Mouse (Mus musculus) embryonic fibroblast, embryonic 13.5 days (primary cell): ENCODE measurements around the gene Myh10. TPM values are rescaled to one million over a fixed set of nuclear protein-coding genes. Genes with fewer than 3 reads are reported as not detected.

ENCODE experiments used
- H3K27ac ChIP-seq: 2 replicates; pipeline ENCODE4 v1.5.1; 2012; ENCODE audit warnings: low read length, control low read depth, inconsistent platforms; ENCODE audit not compliant: insufficient read depth
- H3K4me1 ChIP-seq: 2 replicates; pipeline ENCODE4 v1.6.1; 2011; ENCODE audit warnings: low read length; ENCODE audit not compliant: control insufficient read depth, insufficient read depth
- H3K4me3 ChIP-seq: 2 replicates; pipeline ENCODE4 v1.5.1; 2011; ENCODE audit warnings: mild to moderate bottlenecking, control low read depth, low read length; ENCODE audit not compliant: insufficient read depth
- CTCF ChIP-seq: IDR thresholded peaks from 2 replicates; pipeline ENCODE4 v1.5.1; 2011; ENCODE audit warnings: mild to moderate bottlenecking, control low read depth, low read length, moderate library complexity, borderline replicate concordance; ENCODE audit not compliant: insufficient read depth
- POLR2A ChIP-seq: IDR thresholded peaks from 2 replicates; pipeline ENCODE4 v1.6.1; 2011; ENCODE audit warnings: low read depth, mild to moderate bottlenecking, control low read depth, low read length, moderate library complexity
- polyA plus RNA-seq: library from polyadenylated mRNA; stranded (reverse); fragments of >200 nt; gene quantifications from 2 replicates; pipeline ENCODE4 v1.2.4, GENCODE M21; 2011; ENCODE audit warnings: low read depth; ENCODE audit not compliant: missing spikeins, insufficient read length

Gene Myh10
- polyA plus RNA-seq, 1 experiment: 459 TPM

GRCm38 (mm10) chr11:68785813-68786212 is 94.5 kb downstream of the Myh10 start:
- TF ChIP-seq POLR2A: no peak
- no peak for TF ChIP-seq CTCF
- no peak overlapping the region for H3K4me3 ChIP-seq
- no peak overlapping the region for H3K27ac ChIP-seq
- no peaks in the 10 kb centered on the region for H3K4me1 ChIP-seq

GRCm38 (mm10) chr11:68787222-68787621 is 95.9 kb downstream of the Myh10 start:
- no peak overlapping the region for H3K4me3 ChIP-seq
- no peaks in the 10 kb centered on the region for H3K4me1 ChIP-seq
- TF ChIP-seq CTCF: no peak
- no peak for TF ChIP-seq POLR2A
- H3K27ac ChIP-seq: no peak overlapping the region

GRCm38 (mm10) chr11:68790720-68791119 is 99.4 kb downstream of the Myh10 start:
- no peak overlapping the region for H3K4me3 ChIP-seq
- H3K4me1 ChIP-seq: no peaks in the 10 kb centered on the region
- TF ChIP-seq POLR2A: no peak
- TF ChIP-seq CTCF: no peak
- no peak overlapping the region for H3K27ac ChIP-seq

GRCm38 (mm10) chr11:68791794-68792193 is 100.4 kb downstream of the Myh10 start:
- H3K4me1 ChIP-seq: no peaks in the 10 kb centered on the region
- TF ChIP-seq CTCF (no peak), POLR2A (no peak)
- no peak overlapping the region for H3K4me3 ChIP-seq
- H3K27ac ChIP-seq: no peak overlapping the region

GRCm38 (mm10) chr11:68798258-68798657 is 106.9 kb downstream of the Myh10 start:
- TF ChIP-seq CTCF: no peak
- TF ChIP-seq POLR2A: no peak
- Histone ChIP-seq H3K4me3 (no peak overlapping the region), H3K4me1 (no peaks in the 10 kb centered on the region), H3K27ac (no peak overlapping the region)

GRCm38 (mm10) chr11:68805148-68805547 is 113.8 kb downstream of the Myh10 start:
- no peak for TF ChIP-seq POLR2A
- peak; percentile 21; the same call in 1 of the 2 replicates for TF ChIP-seq CTCF
- no peak overlapping the region for H3K4me3 ChIP-seq
- H3K4me1 ChIP-seq: no peaks in the 10 kb centered on the region
- no peak overlapping the region for H3K27ac ChIP-seq

GRCm38 (mm10) chr11:68807787-68808186 is 116.4 kb downstream of the Myh10 start:
- Histone ChIP-seq H3K4me1 (no peaks in the 10 kb centered on the region), H3K27ac (no peak overlapping the region), H3K4me3 (no peak overlapping the region)
- no peak for TF ChIP-seq POLR2A
- TF ChIP-seq CTCF: peak; percentile 98

DNA sequence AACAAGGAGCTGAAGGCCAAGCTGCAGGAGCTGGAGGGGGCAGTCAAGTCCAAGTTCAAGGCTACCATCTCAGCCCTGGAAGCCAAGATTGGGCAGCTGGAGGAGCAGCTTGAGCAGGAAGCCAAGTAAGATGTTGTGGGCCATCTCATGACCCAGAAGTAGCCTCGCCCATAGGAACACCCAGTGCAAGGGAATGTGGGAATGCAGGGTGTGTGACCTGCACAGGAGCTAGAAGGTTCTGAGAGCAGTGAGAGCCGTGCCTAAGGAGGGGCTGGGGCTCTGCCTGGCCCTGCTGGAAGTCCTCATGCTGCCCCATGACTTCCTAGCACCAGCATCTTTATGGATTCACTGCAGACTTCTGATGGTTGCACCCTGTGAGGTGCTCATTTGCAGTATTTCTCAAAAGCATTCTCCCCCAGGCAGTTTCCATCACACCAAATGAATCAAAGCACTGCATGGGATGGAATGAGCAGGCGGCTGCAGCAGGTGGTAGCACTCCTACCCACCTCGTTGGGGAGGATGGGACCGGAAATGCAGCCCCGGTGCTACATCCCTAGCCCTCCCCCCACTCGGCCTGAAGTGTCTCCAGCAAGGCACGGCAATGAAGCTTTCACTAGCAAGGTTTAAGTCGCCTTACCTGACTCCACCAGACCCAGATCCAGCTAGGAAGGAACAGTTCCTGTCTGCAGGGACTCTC is 120.7 kb downstream of the Myh10 start:
- Histone ChIP-seq H3K27ac (no peak overlapping the region), H3K4me3 (no peak overlapping the region), H3K4me1 (no peaks in the 10 kb centered on the region)
- TF ChIP-seq POLR2A (no peak), CTCF (no peak)

DNA sequence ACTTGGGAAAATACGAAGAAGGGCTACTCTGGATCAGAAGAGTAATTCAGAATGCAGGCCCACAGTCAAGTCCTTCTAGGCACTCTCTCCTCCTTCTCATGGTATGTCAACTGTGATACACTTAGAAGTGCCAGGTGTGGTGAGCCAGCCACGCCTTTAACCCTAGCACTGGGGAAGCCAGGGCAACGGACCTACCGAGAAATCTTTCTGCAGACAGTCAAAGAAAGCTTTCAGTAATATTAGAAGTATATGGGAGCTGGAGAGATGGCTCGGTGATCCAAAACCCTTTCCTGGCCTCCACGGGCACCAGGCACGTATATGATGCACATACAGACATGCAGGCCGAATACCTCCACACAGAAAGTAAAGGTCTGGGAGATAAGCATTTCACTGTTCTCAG is 127.1 kb downstream of the Myh10 start:
- no peaks in the 10 kb centered on the region for H3K4me1 ChIP-seq
- no peak overlapping the region for H3K4me3 ChIP-seq
- TF ChIP-seq CTCF (no peak), POLR2A (no peak)
- H3K27ac ChIP-seq: no peak overlapping the region

DNA sequence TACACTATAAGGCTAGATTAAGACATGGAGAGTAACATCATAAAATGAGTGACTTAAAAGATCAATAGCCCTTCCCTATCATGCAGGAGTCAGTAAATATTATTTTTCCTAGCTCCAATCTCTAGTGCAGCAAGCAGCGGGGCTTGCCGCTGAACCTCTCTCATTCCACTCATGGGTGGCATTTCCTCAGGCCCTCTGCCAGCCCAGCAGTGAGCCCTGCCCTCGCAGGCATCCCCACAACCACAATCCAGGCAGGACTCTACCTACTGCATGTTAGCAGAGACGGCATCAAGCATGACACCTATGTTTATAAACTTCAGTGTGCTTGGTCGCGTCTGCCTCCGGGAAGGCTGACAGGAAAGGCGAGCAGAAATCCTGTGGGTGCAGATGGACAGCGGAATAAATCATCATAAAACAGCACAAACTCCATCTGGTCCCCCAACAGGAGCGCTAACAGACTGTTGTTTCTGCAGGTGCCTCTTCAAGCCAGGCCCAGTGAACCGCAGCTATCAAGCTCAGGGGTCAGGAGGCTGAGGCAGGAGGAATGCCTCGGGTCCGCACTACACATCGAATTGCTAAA is 128.0 kb downstream of the Myh10 start:
- Histone ChIP-seq H3K27ac (no peak overlapping the region), H3K4me1 (no peaks in the 10 kb centered on the region), H3K4me3 (no peak overlapping the region)
- TF ChIP-seq CTCF (no peak), POLR2A (no peak)

GRCm38 (mm10) chr11:68822326-68822725 is 131.0 kb downstream of the Myh10 start:
- no peak overlapping the region for H3K4me3 ChIP-seq
- no peak overlapping the region for H3K27ac ChIP-seq
- no peaks in the 10 kb centered on the region for H3K4me1 ChIP-seq
- TF ChIP-seq POLR2A: no peak
- no peak for TF ChIP-seq CTCF
